Mouse (Mus musculus): ENCODE measurements at regions not wholly inside any gene's neighbourhood (a gene's known extent, or its start where the extent isn't known, plus 50 kb on each side); places are given as distances from the start of the nearest gene placed in this dataset.

DNA sequence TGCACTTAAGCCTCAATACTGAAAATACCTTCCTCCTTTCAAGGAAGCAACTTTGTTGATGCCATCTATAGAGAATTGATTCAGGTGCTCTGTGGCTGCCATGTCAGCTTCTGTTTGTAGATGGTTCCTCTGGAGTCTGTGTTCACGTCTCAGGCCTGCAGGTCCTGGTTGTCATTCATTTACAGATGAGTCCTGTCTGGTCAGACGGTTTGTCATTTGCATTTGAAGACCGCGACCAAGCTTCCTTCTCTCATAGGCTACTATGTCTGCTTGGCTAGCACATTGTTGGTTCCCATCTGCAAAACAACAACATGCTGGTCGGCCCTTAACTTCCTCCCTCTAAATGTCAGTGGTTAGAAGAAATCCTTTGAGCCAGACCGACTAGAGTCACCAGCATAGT lies 151.0 kb downstream of the Dact1 start:
- ChIA-PET POLR2A (interaction anchor here in 3 of 4 experiments (0.6 to 3.4 kb wide), 18 partner anchors 8 to 1189 kb away, joined by 3 to 14 read pairs (median 4); partner anchors contain the start of genes Arid4a (in 1 of the 3) and Psma3 (in 1 of the 3)), CTCF (no interaction called here)

DNA sequence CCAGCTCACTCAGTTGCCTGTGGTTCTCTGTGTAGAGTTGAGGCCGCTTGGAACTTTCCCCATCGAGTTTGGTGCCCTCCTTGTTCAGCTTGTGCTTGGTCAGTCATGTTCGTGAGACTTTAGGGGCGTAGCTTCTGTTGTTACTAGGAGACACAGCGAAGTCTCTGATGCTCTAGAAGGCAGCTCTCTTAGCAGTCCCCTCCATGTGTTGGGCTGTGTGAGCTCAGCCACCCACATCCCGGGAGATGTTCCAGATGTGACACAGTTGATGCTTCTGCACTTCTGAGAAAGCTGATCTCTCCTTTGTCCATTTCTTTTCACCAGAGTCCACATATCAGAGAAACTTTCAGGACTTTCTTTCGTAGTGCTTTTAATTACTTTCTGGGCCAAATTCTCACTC lies 158.1 kb downstream of the Dact1 start:
- ChIA-PET CTCF (no interaction called here), POLR2A (interaction anchor here in 2 of 4 experiments (0.6 to 0.8 kb wide), 5 partner anchors 9 to 324 kb away, joined by 3 to 4 read pairs (median 4); no protein-coding TSS in a partner anchor)

DNA sequence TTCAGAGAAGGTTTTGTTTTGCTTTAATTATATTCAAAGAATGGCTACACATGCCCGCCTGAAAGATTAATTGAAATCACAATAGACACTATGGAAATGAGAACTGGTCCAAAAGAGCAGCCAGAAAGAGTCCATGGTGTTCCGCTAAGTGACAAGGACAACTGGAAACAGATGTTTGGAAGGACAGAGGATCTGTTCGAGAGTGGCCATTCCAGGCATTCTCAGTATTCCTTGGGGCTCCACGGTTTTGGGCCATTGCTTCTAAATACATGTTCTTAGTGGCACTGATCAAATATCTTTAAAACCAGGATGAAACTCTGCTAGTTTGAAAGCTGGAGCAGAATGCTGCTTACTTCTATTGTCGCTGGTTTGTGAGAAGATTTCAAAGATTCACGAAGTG lies 158.6 kb downstream of the Dact1 start:
- POLR2A ChIA-PET, result interaction anchor here in 3 of 4 experiments (0.5 to 1.5 kb wide), 4 partner anchors 8 to 1709 kb away, joined by 3 to 8 read pairs (median 4); no protein-coding TSS in a partner anchor

DNA sequence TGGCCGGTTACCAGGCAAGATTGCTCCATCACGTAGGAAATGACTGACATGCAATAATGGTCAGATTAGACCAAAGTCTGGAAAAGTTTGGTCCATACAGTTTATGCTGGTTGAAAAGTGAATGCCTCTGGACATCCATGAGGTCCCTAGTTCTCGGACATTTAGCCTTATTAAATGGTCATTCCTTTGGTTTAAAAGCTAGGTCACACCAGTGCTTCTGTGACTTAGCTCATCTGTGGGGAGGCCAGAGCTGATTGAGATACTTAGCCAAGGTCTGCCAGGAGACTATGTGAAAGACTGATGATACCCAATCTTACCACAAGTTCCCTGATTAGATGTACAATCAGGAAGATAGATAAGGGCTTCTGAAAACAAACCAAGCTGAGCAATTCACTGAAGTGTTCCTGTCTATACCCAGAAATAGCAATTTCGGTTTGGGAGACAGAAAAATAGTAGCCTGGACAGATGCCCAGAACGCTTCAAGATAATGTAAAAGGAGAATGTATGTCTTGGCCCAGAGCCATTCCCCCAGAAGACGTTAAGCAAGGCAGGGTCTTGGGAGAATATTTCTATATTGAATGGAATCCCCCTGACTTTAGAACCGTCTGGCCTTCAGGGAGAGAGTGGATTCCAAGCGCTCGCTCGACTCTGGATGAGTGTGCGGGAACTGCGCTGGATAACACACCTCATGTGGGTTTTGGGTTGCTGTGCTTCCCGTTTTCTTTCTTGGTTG lies 161.5 kb downstream of the Dact1 start:
- ChIA-PET CTCF (no interaction called here), POLR2A (no interaction called here)

More for the DNA sequence above, 158.6 kb downstream of the Dact1 start:
- CTCF ChIA-PET, result no interaction called here

DNA sequence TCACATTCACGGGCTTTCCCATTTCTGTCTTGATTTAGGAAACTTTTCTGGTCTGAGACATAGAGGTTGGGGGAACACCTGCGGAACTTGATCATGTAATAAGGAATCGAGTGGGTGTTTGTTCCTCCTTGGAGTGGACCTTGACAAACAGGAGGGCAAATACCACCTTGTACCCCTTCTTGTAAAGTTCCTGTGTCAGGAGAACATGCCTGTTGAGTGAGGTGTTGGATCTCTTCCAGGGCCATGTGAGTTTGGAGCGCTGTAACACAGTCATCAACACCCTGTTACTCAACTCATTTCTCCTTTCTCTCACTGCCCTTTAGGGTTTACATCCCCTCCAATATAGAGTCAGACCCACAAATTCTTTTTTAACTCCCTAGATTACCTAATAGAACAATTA lies 162.0 kb downstream of the Dact1 start:
- ChIA-PET CTCF (no interaction called here), POLR2A (no interaction called here)

DNA sequence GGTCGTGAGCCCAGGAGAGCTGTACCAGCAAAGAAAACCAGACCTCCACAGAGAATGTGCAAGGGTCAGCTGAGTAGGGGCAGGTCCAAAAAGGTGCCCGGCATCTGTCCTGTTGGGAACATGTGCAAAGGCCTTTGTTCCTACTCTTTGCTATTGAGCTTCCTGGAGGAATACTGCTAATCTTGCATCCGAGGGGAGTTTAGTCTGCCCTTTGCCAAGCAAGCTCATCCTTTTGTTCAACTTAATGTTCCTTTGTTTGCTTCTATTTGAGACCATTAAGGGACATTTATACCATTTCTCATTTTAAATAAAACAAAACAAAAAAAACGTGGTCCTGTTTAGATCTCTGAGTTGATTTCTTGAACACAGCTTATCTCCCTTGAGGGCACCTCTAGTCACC lies 166.6 kb downstream of the Dact1 start:
- CTCF ChIA-PET, result interaction anchor here in 1 of 4 experiments (1.3 kb wide), 1 partner anchor 15 kb away, joined by 3 read pairs; no protein-coding TSS in a partner anchor
- POLR2A ChIA-PET, result interaction anchor here (0.6 to 1.6 kb wide), 9 partner anchors 8 to 96 kb away, joined by 3 to 8 read pairs (median 4); no protein-coding TSS in a partner anchor

DNA sequence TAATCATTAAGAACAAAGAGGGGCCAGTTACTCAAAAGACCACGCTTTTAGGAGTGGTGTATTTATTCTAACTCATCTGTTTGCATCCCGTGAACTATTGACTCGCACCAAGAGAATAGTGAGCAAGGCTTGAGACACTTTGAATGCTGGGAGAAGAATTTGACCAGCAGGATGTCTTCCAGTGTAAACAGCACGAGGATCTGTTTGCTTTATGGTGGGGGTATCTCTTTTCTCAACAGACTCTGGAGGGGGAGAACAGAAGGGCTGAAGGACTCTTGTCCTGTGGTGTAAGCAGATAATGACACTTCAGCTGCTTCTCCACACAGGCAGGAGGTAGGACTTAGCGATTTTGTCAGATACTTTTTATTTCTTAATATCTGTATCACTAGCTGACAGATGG lies 168.0 kb downstream of the Dact1 start:
- ChIA-PET CTCF (no interaction called here), POLR2A (interaction anchor here in 1 of 4 experiments (0.7 to 1.6 kb wide), 2 partner anchors 10 to 17 kb away, joined by 4 read pairs; no protein-coding TSS in a partner anchor)

DNA sequence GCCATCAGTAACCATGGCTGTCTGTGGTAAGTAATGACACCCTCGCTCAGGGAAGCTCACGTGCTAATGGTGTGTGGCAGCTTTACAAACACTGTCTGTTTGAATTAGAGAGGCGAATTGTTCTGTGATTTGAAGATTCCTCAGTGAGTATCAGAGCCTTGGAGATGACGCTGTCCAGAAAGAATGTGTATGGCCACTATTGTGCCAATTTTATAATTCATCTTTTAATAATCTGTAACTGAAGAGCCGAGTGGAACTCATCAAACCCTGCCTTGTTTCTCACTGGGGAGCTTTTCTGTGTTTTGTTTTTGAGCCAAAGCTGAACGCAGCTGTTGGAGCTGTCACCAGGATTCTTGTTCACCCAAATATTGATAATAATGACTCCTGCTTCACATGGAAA lies 171.7 kb downstream of the Dact1 start:
- ChIA-PET POLR2A (interaction anchor here in 1 of 4 experiments (0.5 kb wide), 1 partner anchor 385 kb away, joined by 3 read pairs; no protein-coding TSS in a partner anchor), CTCF (no interaction called here)

DNA sequence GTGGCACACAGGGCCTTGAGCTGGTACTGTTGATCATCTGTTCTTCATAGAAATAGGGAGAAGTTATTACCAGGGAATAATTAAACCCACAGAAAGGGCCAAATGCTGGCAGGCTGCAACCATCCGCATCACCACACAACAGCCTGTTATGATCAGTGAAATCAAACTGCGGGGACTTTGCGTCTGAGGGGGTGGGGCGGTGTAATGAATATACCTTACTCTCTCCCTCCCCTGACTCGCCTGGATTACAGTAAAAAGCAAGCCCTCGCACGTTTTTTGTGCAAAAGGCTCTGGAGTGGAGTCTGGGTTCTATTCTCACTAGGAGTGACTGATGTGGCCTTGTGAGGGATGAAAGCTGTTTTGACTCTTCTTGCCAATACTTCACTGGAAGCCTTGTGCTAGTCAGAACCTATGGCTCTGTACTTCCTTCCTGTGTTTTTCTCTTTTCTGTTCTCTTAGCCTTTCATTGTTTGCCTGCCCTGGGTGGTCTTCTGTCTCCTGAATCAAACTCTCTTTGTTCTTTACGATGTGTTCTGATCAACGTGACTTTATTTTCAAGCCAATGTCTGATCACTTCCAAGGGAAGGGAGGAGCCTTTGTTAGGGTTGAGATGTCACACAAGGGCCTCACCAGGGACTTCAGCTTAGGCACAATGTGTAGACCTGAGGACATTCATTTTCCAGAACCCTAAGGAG lies 172.4 kb downstream of the Dact1 start:
- ChIA-PET CTCF (interaction anchor here in 1 of 4 experiments (0.7 kb wide), 1 partner anchor 14 kb away, joined by 3 read pairs; no protein-coding TSS in a partner anchor), POLR2A (interaction anchor here in 2 of 4 experiments (0.6 kb wide), 2 partner anchors 212 to 213 kb away, joined by 3 read pairs; no protein-coding TSS in a partner anchor)

DNA sequence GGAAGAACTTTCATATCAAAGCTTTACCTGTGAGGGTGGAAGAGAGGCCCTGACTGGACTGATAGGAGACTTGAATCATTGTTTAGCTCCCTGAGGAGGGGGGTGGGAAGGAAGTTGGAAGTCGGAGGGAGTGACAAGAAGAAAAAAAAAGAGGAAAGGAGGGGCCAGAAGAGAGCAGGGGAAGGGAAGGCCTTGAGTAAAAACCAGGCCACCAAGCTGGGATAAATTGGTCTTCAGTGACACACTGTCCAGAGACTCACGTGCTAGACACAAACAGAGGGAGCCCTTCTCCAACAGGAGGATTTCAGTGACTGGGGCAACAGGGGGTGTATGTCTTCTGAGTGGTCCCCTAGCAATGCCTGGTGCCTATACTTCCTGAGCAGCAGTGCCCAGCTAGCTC lies 172.9 kb downstream of the Dact1 start:
- ChIA-PET POLR2A (interaction anchor here in 1 of 4 experiments (0.6 kb wide), 1 partner anchor 211 kb away, joined by 3 read pairs; no protein-coding TSS in a partner anchor), CTCF (interaction anchor here in 1 of 4 experiments (0.7 kb wide), 1 partner anchor 14 kb away, joined by 3 read pairs; no protein-coding TSS in a partner anchor)

DNA sequence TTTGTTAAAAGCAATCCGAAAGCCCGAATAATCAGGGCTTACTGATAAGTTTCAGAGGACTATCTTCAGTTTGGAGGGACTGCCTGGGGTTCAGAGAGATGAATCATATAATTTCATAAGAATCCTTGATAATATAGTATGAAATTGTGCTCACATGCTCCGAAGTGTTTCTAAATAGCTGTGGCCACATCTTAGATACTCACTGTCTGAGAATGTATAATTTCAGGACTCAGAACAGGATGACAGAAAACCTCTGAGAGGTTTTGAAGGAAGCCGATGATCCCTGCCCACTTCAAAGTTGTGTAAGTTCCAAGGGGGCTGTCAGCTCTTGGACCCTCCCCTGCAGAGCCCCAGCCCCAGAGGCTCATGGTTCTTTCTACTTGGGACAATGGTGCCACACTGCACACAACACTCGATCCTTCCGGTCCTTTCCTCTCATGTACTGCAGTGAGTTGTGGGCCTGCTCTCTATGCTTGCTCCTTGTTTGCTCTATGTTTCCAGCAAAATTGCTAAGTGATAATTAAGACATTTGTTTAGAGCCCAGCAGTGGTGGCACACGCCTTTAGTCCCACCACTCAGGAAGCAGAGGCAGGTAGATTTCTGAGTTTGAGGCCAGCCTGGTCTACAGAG lies 174.0 kb downstream of the Dact1 start:
- POLR2A ChIA-PET, result no interaction called here

DNA sequence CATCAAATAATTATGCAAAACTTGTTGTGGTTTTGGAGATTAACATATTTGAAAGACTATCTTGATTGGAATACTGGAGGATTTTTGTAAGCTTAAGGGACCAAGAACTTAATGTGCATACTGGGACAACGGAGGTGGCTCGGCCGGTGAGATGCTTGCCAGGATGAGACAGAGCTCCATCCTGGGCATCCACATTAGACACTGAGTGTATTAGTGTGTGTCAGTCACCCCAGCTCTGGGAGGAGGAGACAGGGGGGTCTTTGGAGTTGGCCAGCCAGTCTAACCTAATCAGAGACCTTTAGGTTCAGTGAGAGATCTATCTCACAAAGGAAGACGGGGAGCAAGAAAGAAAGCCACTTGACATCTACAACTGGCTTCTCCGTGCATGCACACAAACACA lies 174.6 kb downstream of the Dact1 start:
- CTCF ChIA-PET, result no interaction called here
- POLR2A ChIA-PET, result no interaction called here

More for the DNA sequence above, 174.0 kb downstream of the Dact1 start:
- CTCF ChIA-PET, result interaction anchor here in 1 of 4 experiments (0.6 kb wide), 1 partner anchor 13 kb away, joined by 8 read pairs; no protein-coding TSS in a partner anchor

DNA sequence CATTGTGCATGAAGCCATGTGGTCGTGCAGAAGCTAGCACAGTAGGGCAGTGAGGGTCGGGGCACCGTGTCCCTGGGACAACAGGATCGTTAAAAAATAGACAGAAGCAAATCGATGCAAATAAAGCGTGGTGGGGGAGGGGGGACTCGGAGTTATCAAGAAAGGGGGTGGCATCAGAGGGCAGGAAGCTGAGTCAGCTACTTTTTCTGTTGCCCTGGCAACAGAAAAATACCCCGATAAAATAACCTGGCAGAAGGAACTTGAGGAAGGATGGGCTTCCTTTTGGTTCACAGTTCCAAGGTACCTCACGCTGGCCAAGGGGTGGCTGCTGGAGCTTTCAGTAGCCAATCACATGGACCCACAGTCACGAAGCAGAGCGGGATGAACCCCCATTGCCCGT lies 176.4 kb downstream of the Dact1 start:
- CTCF ChIA-PET, result interaction anchor here in 1 of 4 experiments (0.6 to 1.1 kb wide), 2 partner anchors 9 to 816 kb away, joined by 3 to 4 read pairs; no protein-coding TSS in a partner anchor
- POLR2A ChIA-PET, result no interaction called here

DNA sequence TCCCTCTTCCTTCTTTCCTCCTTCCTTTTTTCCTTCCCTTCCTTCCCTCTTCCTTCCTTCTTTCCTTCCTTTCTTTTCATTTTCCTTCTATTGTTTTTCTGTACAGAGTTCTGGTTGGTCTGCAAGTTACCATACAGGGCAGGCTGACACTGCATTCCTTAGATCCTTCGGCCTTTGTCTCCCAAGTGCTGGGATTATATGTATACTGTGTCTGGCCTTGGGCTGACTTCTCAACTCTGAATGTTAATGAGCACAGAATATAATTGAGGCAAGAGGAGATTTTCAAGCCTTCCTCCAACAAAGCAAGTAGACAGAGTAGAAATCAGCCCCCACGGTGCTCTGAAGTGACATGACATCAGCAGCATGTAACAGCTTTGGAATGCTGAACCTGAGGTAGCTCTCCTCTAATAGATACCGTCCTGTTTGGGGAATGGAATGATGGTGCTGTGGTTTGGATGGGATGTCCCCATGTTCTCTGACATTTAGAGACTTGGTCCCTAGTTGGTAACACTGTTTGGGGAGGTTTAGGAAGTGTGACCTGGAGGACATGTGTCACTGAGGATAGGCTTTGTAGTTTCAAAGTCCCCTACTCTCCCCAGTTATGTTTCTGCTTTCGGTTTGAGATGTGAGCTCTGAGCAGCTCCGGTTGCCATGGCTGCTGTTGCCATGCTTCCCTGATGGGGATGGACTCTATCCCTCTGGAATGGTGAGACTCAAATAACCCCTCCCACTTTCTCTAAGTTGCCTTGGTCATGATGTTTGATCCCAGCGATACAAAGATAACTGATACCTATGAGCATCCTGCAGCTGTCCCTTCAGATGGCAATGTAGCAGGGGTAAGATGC lies 178.1 kb downstream of the Dact1 start:
- ChIA-PET CTCF (interaction anchor here in 1 of 4 experiments (0.6 kb wide), 1 partner anchor 417 kb away, joined by 9 read pairs; no protein-coding TSS in a partner anchor), POLR2A (interaction anchor here in 1 of 4 experiments (0.8 kb wide), 1 partner anchor 38 kb away, joined by 3 read pairs; no protein-coding TSS in a partner anchor)

DNA sequence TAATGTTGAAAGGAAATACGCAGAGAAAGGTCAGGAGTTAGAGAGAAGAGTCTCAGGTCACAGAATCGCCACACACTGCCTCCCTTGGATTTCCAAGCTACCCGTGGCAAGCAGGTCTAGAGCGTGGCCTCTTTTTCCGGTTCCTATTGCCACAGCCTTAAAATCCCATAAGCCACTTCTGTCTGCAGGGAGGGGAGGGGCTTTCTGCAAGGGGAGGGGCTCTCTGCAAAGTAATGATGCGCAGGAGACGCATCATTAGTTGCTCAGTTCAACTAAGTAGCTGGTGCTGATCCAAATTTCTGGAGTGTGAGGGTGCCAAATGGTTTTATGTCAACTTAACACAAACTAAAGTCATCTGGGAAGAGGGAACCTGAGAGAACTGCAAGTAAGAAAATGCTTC lies 179.6 kb downstream of the Dact1 start:
- ChIA-PET POLR2A (no interaction called here), CTCF (interaction anchor here in 1 of 4 experiments (0.7 kb wide), 1 partner anchor 245 kb away, joined by 3 read pairs; no protein-coding TSS in a partner anchor)

DNA sequence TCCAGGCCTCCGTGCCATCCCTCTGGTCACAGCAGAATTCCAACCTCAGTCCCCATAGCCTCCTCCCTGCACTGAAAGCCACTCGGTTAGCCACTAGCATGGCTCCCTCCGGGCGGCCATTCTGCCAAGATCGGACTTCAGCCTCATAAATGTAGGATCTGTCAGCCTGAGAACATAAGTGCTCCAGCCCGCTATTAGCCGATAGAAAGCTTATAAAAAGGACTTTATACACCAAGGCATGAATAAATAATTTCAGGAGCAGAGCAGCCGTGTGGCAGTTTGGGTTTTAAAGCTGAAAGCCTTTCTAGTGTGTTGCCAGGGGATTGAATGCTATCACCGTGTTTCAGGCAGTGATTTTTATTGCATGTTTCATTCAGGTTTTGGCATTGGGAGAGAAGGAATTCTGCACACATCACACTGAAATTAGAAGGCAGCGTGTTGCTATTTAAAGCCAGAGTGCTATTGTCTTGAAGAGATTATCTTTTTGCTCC lies 185.2 kb downstream of the Dact1 start:
- ChIA-PET POLR2A (interaction anchor here in 1 of 4 experiments (1.4 kb wide), 1 partner anchor 15 kb away, joined by 3 read pairs; no protein-coding TSS in a partner anchor), CTCF (interaction anchor here in 1 of 4 experiments (0.6 to 0.7 kb wide), 2 partner anchors 9 to 170 kb away, joined by 3 read pairs; no protein-coding TSS in a partner anchor)

DNA sequence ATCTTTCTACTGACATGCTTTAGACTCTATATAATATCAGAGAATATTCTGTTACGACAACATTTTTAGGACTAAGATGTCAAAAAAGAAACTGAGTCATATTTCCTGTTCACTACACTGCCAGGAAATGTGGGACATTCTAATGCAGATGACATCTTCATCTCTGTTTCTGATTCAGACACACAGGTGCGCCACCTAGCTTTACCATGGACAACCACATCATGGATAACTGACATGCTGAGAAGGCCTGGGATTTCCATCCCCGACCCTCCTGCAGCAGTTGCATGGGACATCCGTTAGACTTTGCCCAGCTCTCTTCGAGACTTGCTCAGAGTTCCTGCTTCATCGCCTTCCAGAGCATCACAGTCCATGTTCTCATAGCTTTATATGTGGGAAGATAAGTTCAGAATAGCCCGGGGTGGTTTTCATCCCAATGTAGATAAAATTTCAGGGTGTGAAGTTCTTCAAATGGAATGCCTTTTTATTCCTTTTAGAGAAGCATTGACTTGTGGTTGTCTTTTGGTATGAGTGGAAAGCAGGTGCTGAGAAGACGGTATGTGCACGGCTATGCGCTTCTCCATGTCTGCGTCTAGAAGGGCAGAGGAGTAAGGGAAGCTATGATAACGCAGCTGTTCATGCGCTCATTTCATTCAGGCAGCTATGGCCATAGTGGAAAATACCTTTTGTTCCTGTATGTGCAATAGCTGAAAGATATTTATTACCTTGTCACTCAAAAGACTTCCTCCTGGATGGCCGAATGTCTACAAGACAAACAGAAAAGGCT lies 188.8 kb downstream of the Dact1 start:
- CTCF ChIA-PET, result interaction anchor here in 3 of 4 experiments (0.6 to 1.0 kb wide), 4 partner anchors 17 to 359 kb away, joined by 3 to 9 read pairs (median 4); no protein-coding TSS in a partner anchor
- POLR2A ChIA-PET, result interaction anchor here in 1 of 4 experiments (1.4 kb wide), 1 partner anchor 39 kb away, joined by 3 read pairs; no protein-coding TSS in a partner anchor
